Mouse (Mus musculus) liver, embryonic 14.5 days (tissue): Measurements from ENCODE around the gene Morn4. TPM values are rescaled to one million over a fixed set of nuclear protein-coding genes. Genes with fewer than 3 reads are reported as not detected.

ENCODE experiments used
- ATAC-seq: fragments of 200-750 bp; cut with Nextera tagmentation; 2 replicates; pipeline ENCODE4 v1.8.0; 2017; ENCODE audit warnings: moderate number of reproducible peaks, mild to moderate bottlenecking, moderate library complexity; ENCODE audit not compliant: insufficient read depth
- DNase-seq, 3 experiments: peaks; one replicate each; pipeline ENCODE4 v3.0.0-alpha.2; 2012 to 2013; ENCODE audit warnings: low read depth in 3 of 3, low spot score in 3 of 3
- H3K27ac ChIP-seq: fragments of 300-500 bp; sonication (generic); 2 replicates; pipeline ENCODE4 v1.5.1; 2014; ENCODE audit warnings: moderate library complexity, mild to moderate bottlenecking, control low read depth, inconsistent platforms
- H3K27me3 ChIP-seq: fragments of 300-500 bp; sonication (generic); 2 replicates; pipeline ENCODE4 v1.6.1; 2014; ENCODE audit warnings: mild to moderate bottlenecking, low read length, moderate library complexity; ENCODE audit not compliant: control insufficient read depth, insufficient read depth
- H3K36me3 ChIP-seq: fragments of 300-500 bp; sonication (generic); replicated peaks from 2 replicates; pipeline ENCODE4 v1.6.1; 2014; ENCODE audit warnings: low read depth; ENCODE audit not compliant: control insufficient read depth, insufficient read depth
- H3K4me1 ChIP-seq, 2 experiments: fragments of 200-500 bp in 1 of 2; fragments of 300-500 bp in 1 of 2; sonication (generic) in 1 of 2; replicated peaks; 2 replicates each; pipeline ENCODE4 v1.6.1; 2012 to 2014; ENCODE audit warnings: antibody characterized with exemption in 1 of 2, inconsistent platforms in 1 of 2, low read length in 1 of 2; ENCODE audit not compliant: control insufficient read depth in 2 of 2, insufficient read depth in 2 of 2
- H3K4me2 ChIP-seq: fragments of 300-500 bp; sonication (generic); 2 replicates; pipeline ENCODE4 v1.6.1; 2014; ENCODE audit warnings: low read depth, mild to moderate bottlenecking, control low read depth, moderate library complexity
- H3K4me3 ChIP-seq, 2 experiments: fragments of 200-500 bp in 1 of 2; fragments of 300-500 bp in 1 of 2; sonication (generic) in 1 of 2; 2 replicates each; pipeline ENCODE4 v1.5.1; 2012 to 2014; ENCODE audit warnings: low read depth in 2 of 2, low read length in 2 of 2, mild to moderate bottlenecking in 2 of 2, control low read depth in 1 of 2, inconsistent platforms in 1 of 2, moderate library complexity in 1 of 2; ENCODE audit not compliant: insufficient read depth in 1 of 2
- H3K9ac ChIP-seq: fragments of 300-500 bp; sonication (generic); replicated peaks from 2 replicates; pipeline ENCODE4 v1.6.1; 2014; ENCODE audit warnings: mild to moderate bottlenecking, control low read depth, moderate library complexity
- H3K9me3 ChIP-seq: fragments of 300-500 bp; sonication (generic); 2 replicates; pipeline ENCODE4 v1.6.1; 2016; ENCODE audit warnings: low read length, mixed read lengths; ENCODE audit not compliant: control insufficient read depth
- CTCF ChIP-seq: IDR thresholded peaks from 2 replicates; pipeline ENCODE4 v1.5.1; 2016; ENCODE audit warnings: antibody characterized with exemption, low read depth, control low read depth
- EP300 ChIP-seq: IDR thresholded peaks from 2 replicates; pipeline ENCODE4 v1.6.1; 2016; ENCODE audit warnings: antibody characterized with exemption, low read depth
- WGBS: fragments of 180-500 bp; shearing (Covaris S2); extraction: QIAGEN DNeasy Blood & Tissue Kit; methylation state at CpG from one replicate; pipeline ENCODE4 v1.1.7; 2014; ENCODE audit not compliant: insufficient replicate concordance; 5-methylcytosine and 5-hydroxymethylcytosine counted together
- polyA plus RNA-seq, 2 experiments: library from polyadenylated mRNA; depleted of rRNA in 1 of 2; stranded (reverse) in 1 of 2; unstranded in 1 of 2; fragments of >200 nt; fragmentation: Nextera tagmentation in 1 of 2; extraction: Ambion mirVana in 1 of 2; gene quantifications; 2 replicates each; pipeline versions ENCODE4 v1.2.1 to v1.2.3; 2012 to 2014

Morn4 gene
- 1.5 and 1.6 TPM in 2 replicates for polyA plus RNA-seq (2012; rRNA removed)
- 1.4 TPM in 2 replicates for polyA plus RNA-seq (2014; fragmentation: Nextera tagmentation; extraction: Ambion mirVana)

DNA sequence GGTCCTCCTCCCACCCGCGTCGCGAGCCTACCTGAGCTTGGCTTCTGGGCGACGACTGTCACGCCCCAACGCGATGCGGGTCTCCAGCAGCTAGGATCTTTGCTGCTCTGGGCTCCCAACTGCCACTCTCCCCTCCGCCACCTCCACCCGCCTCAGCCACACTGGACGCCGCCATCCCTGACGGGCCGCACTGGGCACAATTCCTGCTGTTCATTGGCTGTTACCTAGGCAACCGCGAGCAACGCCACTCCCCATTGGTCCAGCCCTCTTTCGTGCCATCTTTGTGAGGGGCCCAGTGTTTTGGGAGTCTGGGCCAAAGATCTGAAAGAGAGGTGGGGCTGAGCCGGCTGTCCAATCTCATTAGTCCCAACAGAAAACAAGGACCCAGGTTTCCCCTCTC, at the start of gene Morn4:
Gene Morn4, minus strand, starts transcription at position 192 of the 400 bp plus-strand sequence.
- no peak within 1 kb of the TSS for H3K27ac ChIP-seq
- peak within 1 kb of the TSS; percentile 49 to 60 for H3K4me3 ChIP-seq
- H3K4me2 ChIP-seq: peak within 1 kb of the TSS; percentile 77
- ATAC-seq (no peak), DNase-seq (peak in 2 of 3 experiments; percentile 75 to 78)
- H3K4me1 ChIP-seq: peaks cover 13 to 18% of the 10 kb centered on the region in 2 experiments
- H3K9me3 ChIP-seq: no peaks in the 10 kb centered on the region
- TF ChIP-seq CTCF (no peak), EP300 (no peak)
- 2% methylated on average over 21 of the region's 21 CpGs for WGBS
- no peaks in the 10 kb centered on the region for H3K36me3 ChIP-seq
- H3K27me3 ChIP-seq: no peaks in the 10 kb centered on the region
- H3K9ac ChIP-seq: peak within 1 kb of the TSS; percentile 48

DNA sequence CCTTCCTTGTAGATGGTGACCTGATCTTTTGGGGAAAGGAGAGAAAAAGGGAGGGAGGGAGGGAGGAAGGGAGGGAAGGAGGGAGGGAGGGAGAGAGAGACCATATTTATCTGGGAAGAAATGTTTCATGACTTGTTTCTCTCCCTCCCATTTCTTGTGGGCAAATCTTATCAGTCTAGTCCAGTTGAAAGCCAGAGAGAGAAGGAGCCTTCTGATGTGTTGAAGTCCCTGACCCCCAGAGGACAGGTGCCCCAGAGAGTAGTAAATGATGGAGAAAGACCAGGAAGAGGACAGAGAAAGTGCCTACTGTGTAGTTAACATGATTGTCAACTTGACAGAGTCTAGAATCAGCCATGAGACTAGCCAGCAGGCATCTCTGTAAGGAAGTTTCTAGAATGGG, 48.9 kb upstream of the Morn4 start:
- peaks cover 3 to 22% of the 10 kb centered on the region in 2 experiments for H3K4me1 ChIP-seq
- H3K36me3 ChIP-seq: no peaks in the 10 kb centered on the region
- H3K4me3 ChIP-seq: no peak overlapping the region
- no peak overlapping the region for H3K27ac ChIP-seq
- H3K4me2 ChIP-seq: peak overlapping the region; percentile 20; the same call in 1 of the 2 replicates
- no peaks in the 10 kb centered on the region for H3K9me3 ChIP-seq
- no peak; the same call in 1 of the 2 replicates for TF ChIP-seq EP300
- no peak for TF ChIP-seq CTCF
- DNase-seq (peak in 1 of 3 experiments; percentile 31), ATAC-seq (peak; percentile 64; the same call in 1 of the 2 replicates)
- no peaks in the 10 kb centered on the region for H3K27me3 ChIP-seq
- no peak overlapping the region; the same call in 1 of the 2 replicates for H3K9ac ChIP-seq

DNA sequence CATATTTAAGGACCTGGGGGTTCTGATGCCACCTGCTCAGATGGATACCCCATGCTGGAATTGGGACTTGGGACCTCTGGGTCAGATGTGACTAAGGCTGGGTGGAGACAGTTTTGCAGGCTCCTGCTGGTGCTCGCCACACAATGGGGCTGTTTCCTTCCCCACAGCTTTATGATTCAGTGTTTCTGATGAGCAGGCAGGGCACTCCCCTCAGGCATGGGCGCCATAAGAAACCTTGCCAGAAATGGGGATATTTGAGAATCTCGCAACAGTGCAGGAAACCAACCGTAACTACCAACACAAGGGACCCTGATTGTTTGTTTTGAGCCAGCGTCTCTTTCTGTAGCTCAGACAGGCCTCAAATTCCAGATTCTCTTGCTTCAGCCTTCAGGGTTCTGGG, 44.9 kb upstream of the Morn4 start:
- peaks cover 9 to 32% of the 10 kb centered on the region in 2 experiments for H3K4me1 ChIP-seq
- H3K27me3 ChIP-seq: no peaks in the 10 kb centered on the region
- no peaks in the 10 kb centered on the region for H3K9me3 ChIP-seq
- no peak overlapping the region for H3K4me2 ChIP-seq
- H3K36me3 ChIP-seq: no peaks in the 10 kb centered on the region
- 54% methylated on average over 5 of the region's 5 CpGs for WGBS
- no peak overlapping the region for H3K4me3 ChIP-seq
- ATAC-seq (no peak), DNase-seq (no peak)
- H3K27ac ChIP-seq: no peak overlapping the region
- no peak for TF ChIP-seq CTCF
- TF ChIP-seq EP300: no peak
- no peak overlapping the region for H3K9ac ChIP-seq

DNA sequence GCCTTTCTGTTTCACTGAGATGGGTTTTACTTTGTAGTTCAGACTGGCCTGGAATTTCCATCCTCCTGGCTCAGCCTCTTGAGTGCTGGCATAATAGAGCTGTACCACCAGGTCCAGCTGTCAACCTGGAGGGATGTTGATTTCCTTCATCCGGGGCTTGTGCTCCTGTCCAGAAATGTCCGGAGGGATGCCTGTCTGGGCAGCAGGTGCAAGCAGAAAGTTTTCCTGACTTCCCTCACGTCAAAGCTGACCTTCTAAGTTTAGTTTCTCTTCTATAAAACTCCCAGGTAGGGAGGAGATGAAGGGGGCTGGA, 44.1 kb upstream of the Morn4 start:
- Histone ChIP-seq H3K27ac (no peak overlapping the region), H3K9ac (no peak overlapping the region), H3K4me1 (peaks cover 9 to 23% of the 10 kb centered on the region in 2 experiments), H3K36me3 (no peaks in the 10 kb centered on the region), H3K9me3 (no peaks in the 10 kb centered on the region), H3K4me2 (no peak overlapping the region), H3K4me3 (no peak overlapping the region), H3K27me3 (no peaks in the 10 kb centered on the region)
- DNase-seq (no peak), ATAC-seq (no peak)
- TF ChIP-seq EP300: no peak
- no peak for TF ChIP-seq CTCF
- 67% methylated on average over 3 of the region's 3 CpGs for WGBS

DNA sequence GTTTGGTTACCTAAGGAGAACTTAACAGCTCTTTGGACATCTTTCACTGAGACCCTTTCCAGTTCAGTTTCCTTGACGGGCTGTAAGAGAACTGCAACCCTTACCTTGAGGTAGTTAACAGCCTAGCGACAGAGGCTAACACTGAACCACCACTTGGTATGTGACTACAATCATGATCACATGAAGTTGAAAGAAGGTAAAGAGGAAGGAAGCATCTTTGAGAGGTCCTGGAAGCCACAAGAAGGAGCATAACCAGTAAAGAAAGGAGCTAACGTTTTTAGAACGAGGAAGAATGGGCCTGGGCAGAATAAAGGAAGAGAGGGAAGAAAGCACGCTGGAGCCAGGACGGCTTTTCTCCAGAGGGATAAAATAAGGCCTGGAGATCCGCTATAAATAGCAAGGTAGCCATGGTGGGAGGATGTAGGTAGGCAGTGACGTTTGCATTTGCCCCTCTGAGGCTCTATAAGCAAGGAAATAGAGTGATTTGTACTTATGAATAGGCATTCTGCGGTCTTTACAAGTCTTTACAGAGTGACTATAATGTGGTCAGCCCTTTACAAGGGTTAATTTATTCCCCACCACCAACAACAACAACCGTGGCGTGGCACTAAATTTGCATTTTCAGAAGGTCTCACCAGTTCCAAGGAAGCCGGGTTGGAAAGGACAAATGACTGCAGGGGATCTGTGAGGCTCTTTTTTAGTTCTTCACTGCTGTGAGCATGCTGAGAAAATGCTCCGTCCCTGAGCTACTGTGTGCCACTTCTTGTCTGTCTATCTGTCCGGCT, 43.5 kb upstream of the Morn4 start:
- H3K27ac ChIP-seq: peak overlapping the region; percentile 65
- no peak for TF ChIP-seq CTCF
- no peak for TF ChIP-seq EP300
- DNase-seq: no peak
- H3K4me2 ChIP-seq: peak overlapping the region; percentile 76
- peak overlapping the region; percentile 32; the same call in 1 of the 2 replicates for H3K9ac ChIP-seq
- no peaks in the 10 kb centered on the region for H3K36me3 ChIP-seq
- H3K4me3 ChIP-seq: peak overlapping the region; percentile 61 to 66
- peaks cover 9 to 18% of the 10 kb centered on the region in 2 experiments for H3K4me1 ChIP-seq
- no peaks in the 10 kb centered on the region for H3K9me3 ChIP-seq
- WGBS: 32% methylated on average over 14 of the region's 14 CpGs
- ATAC-seq: no peak
- H3K27me3 ChIP-seq: no peaks in the 10 kb centered on the region
